Mouse (Mus musculus): ENCODE measurements at regions not wholly inside any gene's neighbourhood (a gene's known extent, or its start where the extent isn't known, plus 50 kb on each side); places are given as distances from the start of the nearest gene placed in this dataset.

GRCm38 (mm10) chr15:88379951-88380623 is 220.0 kb upstream of the Zdhhc25 start:
- no peak for TF ChIP-seq CTCF (IDR thresholded peaks at IDR 0.05; ENCODE audit: low read depth)
- H3K9me3 ChIP-seq (ENCODE audit: control insufficient read depth), result no peaks in the 10 kb centered on the region

GRCm38 (mm10) chr15:88381419-88381818 is 218.7 kb upstream of the Zdhhc25 start:
- Histone ChIP-seq H3K4me3 (ENCODE audit: low read depth, low read length) (no peak overlapping the region), H3K36me3 (ENCODE audit: control insufficient read depth, insufficient read depth) (no peaks in the 10 kb centered on the region), H3K9ac (ENCODE audit: low read depth, low read length) (no peak overlapping the region), H3K27me3 (replicated peaks; ENCODE audit: control insufficient read depth, insufficient read depth, low read length) (no peaks in the 10 kb centered on the region), H3K9me3 (ENCODE audit: control insufficient read depth) (no peaks in the 10 kb centered on the region), H3K27ac (ENCODE audit: low read depth, low read length) (no peak overlapping the region), H3K4me2 (replicated peaks; ENCODE audit: low read depth) (no peak overlapping the region), H3K4me1 (replicated peaks; ENCODE audit: control insufficient read depth, insufficient read depth, low read length) (no peaks in the 10 kb centered on the region)
- TF ChIP-seq CTCF (IDR thresholded peaks at IDR 0.05; ENCODE audit: low read depth), result no peak
- WGBS, result 44% methylated on average over 10 of the region's 10 CpGs
- ATAC-seq, result no peak

More at GRCm38 (mm10) chr15:88379951-88380623, 220.0 kb upstream of the Zdhhc25 start:
- Histone ChIP-seq H3K27me3 (replicated peaks; ENCODE audit: control insufficient read depth, insufficient read depth, low read length) (no peaks in the 10 kb centered on the region), H3K4me2 (replicated peaks; ENCODE audit: low read depth) (no peak overlapping the region), H3K9ac (ENCODE audit: low read depth, low read length) (no peak overlapping the region), H3K27ac (ENCODE audit: low read depth, low read length) (no peak overlapping the region), H3K4me1 (replicated peaks; ENCODE audit: control insufficient read depth, insufficient read depth, low read length) (no peaks in the 10 kb centered on the region), H3K4me3 (ENCODE audit: low read depth, low read length) (no peak overlapping the region), H3K36me3 (ENCODE audit: control insufficient read depth, insufficient read depth) (no peaks in the 10 kb centered on the region)
- 32% methylated on average over 6 of the region's 6 CpGs for WGBS
- no peak for ATAC-seq

DNA sequence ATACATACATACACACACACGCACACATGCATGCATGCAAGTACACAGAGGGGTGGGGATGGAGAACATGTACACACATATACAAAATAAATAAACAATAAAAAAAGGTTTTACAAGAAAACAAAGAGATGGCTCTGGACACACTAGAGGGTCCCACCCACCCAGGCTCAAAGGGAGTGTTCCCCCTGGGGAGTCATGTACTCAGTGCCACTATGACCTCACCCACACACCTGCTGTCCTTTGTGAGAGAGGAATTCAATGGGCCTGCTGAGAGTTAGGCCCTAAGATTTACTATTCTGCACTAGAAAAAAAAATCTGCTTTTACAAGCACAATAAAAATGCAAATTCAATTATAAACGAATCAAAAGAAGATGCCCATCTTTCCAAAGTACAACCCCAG is 214.2 kb upstream of the Zdhhc25 start:
- Histone ChIP-seq H3K9ac (ENCODE audit: low read depth, low read length) (no peak overlapping the region), H3K9me3 (ENCODE audit: control insufficient read depth) (no peaks in the 10 kb centered on the region), H3K36me3 (ENCODE audit: control insufficient read depth, insufficient read depth) (no peaks in the 10 kb centered on the region), H3K27ac (ENCODE audit: low read depth, low read length) (no peak overlapping the region), H3K4me2 (replicated peaks; ENCODE audit: low read depth) (no peak overlapping the region), H3K4me1 (replicated peaks; ENCODE audit: control insufficient read depth, insufficient read depth, low read length) (no peaks in the 10 kb centered on the region), H3K4me3 (ENCODE audit: low read depth, low read length) (no peak overlapping the region), H3K27me3 (replicated peaks; ENCODE audit: control insufficient read depth, insufficient read depth, low read length) (no peaks in the 10 kb centered on the region)
- ATAC-seq, result no peak
- TF ChIP-seq CTCF (IDR thresholded peaks at IDR 0.05; ENCODE audit: low read depth), result no peak
- WGBS, result 74% methylated on average over 2 of the region's 2 CpGs

DNA sequence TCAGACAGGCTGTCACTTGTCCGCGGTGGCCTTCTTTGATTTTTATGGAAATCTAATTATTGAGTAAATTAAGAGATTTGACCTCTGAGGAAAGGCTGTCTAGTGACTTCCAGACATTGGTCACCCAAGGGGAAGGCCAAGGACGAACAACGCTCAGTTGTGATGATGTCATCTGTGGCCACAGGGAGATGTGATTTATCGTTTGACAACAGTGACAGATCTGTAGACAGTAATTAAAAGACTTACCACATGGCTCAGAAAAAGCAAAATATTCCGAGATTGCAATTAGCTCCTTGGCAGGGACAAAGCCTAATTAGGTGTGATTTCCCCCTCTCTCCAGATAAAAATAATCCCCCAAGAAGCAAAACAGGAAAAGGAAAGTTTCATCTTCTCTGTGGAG is 213.4 kb upstream of the Zdhhc25 start:
- 79% methylated on average over 6 of the region's 6 CpGs for WGBS
- no peak for TF ChIP-seq CTCF (IDR thresholded peaks at IDR 0.05; ENCODE audit: low read depth)
- no peak overlapping the region for H3K9ac ChIP-seq (ENCODE audit: low read depth, low read length)
- H3K4me2 ChIP-seq (replicated peaks; ENCODE audit: low read depth), result no peak overlapping the region
- no peaks in the 10 kb centered on the region for H3K9me3 ChIP-seq (ENCODE audit: control insufficient read depth)
- no peaks in the 10 kb centered on the region for H3K27me3 ChIP-seq (replicated peaks; ENCODE audit: control insufficient read depth, insufficient read depth, low read length)
- no peaks in the 10 kb centered on the region for H3K4me1 ChIP-seq (replicated peaks; ENCODE audit: control insufficient read depth, insufficient read depth, low read length)
- ATAC-seq, result no peak
- H3K36me3 ChIP-seq (ENCODE audit: control insufficient read depth, insufficient read depth), result no peaks in the 10 kb centered on the region
- H3K27ac ChIP-seq (ENCODE audit: low read depth, low read length), result no peak overlapping the region
- H3K4me3 ChIP-seq (ENCODE audit: low read depth, low read length), result no peak overlapping the region

DNA sequence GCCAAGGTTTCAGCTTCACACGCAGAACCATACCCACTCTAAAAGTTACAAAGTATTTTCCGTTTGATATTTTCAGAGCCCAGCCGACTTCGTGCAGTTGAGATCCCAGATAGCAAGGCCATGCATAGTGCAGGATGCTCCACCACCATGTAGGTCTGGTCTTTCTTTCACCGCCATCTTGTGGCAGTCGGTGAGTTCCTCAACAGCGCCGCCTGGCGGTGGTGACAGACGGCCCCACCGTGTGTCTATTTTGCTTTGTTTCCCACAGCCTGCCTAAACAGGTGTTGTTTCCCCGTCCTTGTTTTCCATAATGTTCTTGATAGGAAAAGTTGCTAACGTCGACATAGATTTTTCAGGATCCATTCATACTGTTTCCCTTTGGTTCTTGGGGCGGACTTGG is 208.3 kb upstream of the Zdhhc25 start:
- Histone ChIP-seq H3K27ac (ENCODE audit: low read depth, low read length) (no peak overlapping the region), H3K4me2 (replicated peaks; ENCODE audit: low read depth) (no peak overlapping the region), H3K4me1 (replicated peaks; ENCODE audit: control insufficient read depth, insufficient read depth, low read length) (no peaks in the 10 kb centered on the region), H3K36me3 (ENCODE audit: control insufficient read depth, insufficient read depth) (no peaks in the 10 kb centered on the region), H3K9ac (ENCODE audit: low read depth, low read length) (no peak overlapping the region), H3K27me3 (replicated peaks; ENCODE audit: control insufficient read depth, insufficient read depth, low read length) (no peaks in the 10 kb centered on the region), H3K9me3 (ENCODE audit: control insufficient read depth) (no peaks in the 10 kb centered on the region), H3K4me3 (ENCODE audit: low read depth, low read length) (no peak overlapping the region)
- no peak for ATAC-seq
- WGBS, result 83% methylated on average over 15 of the region's 15 CpGs
- TF ChIP-seq CTCF (IDR thresholded peaks at IDR 0.05; ENCODE audit: low read depth), result no peak

GRCm38 (mm10) chr15:88399064-88399463 is 201.0 kb upstream of the Zdhhc25 start:
- Histone ChIP-seq H3K36me3 (ENCODE audit: control insufficient read depth, insufficient read depth) (no peaks in the 10 kb centered on the region), H3K27ac (ENCODE audit: low read depth, low read length) (no peak overlapping the region), H3K4me3 (ENCODE audit: low read depth, low read length) (no peak overlapping the region), H3K27me3 (replicated peaks; ENCODE audit: control insufficient read depth, insufficient read depth, low read length) (no peaks in the 10 kb centered on the region), H3K9me3 (ENCODE audit: control insufficient read depth) (no peaks in the 10 kb centered on the region), H3K9ac (ENCODE audit: low read depth, low read length) (no peak overlapping the region), H3K4me1 (replicated peaks; ENCODE audit: control insufficient read depth, insufficient read depth, low read length) (no peaks in the 10 kb centered on the region), H3K4me2 (replicated peaks; ENCODE audit: low read depth) (no peak overlapping the region)
- TF ChIP-seq CTCF (IDR thresholded peaks at IDR 0.05; ENCODE audit: low read depth), result peak; percentile 29; the same call in 1 of the 2 replicates
- 52% methylated on average over 5 of the region's 5 CpGs for WGBS
- ATAC-seq, result no peak

Measured in intestine, postnatal 0 days (tissue).